Mouse (Mus musculus) liver, postnatal 0 days (tissue): Measurements from ENCODE around the gene Ccnyl1. TPM values are rescaled to one million over a fixed set of nuclear protein-coding genes. Genes with fewer than 3 reads are reported as not detected.

Experiments used
- ATAC-seq: fragments of 200-750 bp; cut with Nextera tagmentation; 2 replicates; pipeline ENCODE4 v1.8.0; 2017; ENCODE audit warnings: mild to moderate bottlenecking, moderate library complexity
- DNase-seq: peaks from one replicate; pipeline ENCODE4 v3.0.0-alpha.2; 2016
- H3K27ac ChIP-seq: fragments of 300-500 bp; sonication (generic); 2 replicates; pipeline ENCODE4 v1.5.1; 2014; ENCODE audit warnings: antibody characterized with exemption, moderate library complexity, mild to moderate bottlenecking, low read depth
- H3K27me3 ChIP-seq: fragments of 300-500 bp; sonication (generic); 2 replicates; pipeline ENCODE4 v1.6.1; 2014; ENCODE audit warnings: low read length, control low read depth, mixed read lengths; ENCODE audit not compliant: insufficient read depth
- H3K36me3 ChIP-seq: fragments of 300-500 bp; sonication (generic); replicated peaks from 2 replicates; pipeline ENCODE4 v1.6.1; 2014; ENCODE audit warnings: mild to moderate bottlenecking, control low read depth, low read length, moderate library complexity, mixed read lengths; ENCODE audit not compliant: insufficient read depth
- H3K4me1 ChIP-seq: fragments of 300-500 bp; sonication (generic); 2 replicates; pipeline ENCODE4 v1.6.1; 2014; ENCODE audit warnings: antibody characterized with exemption, mild to moderate bottlenecking, control low read depth; ENCODE audit not compliant: insufficient read depth
- H3K4me2 ChIP-seq: fragments of 300-500 bp; sonication (generic); 2 replicates; pipeline ENCODE4 v1.6.1; 2014; ENCODE audit warnings: low read depth, mild to moderate bottlenecking, low read length, moderate library complexity, mixed read lengths
- H3K4me3 ChIP-seq: fragments of 300-500 bp; sonication (generic); 2 replicates; pipeline ENCODE4 v1.5.1; 2014; ENCODE audit warnings: low read depth, low read length
- H3K9ac ChIP-seq: fragments of 300-500 bp; sonication (generic); replicated peaks from 2 replicates; pipeline ENCODE4 v1.6.1; 2014; ENCODE audit warnings: mild to moderate bottlenecking, moderate library complexity
- H3K9me3 ChIP-seq: fragments of 300-500 bp; sonication (generic); 2 replicates; pipeline ENCODE4 v1.6.1; 2016; ENCODE audit warnings: mild to moderate bottlenecking, control low read depth, low read length, mixed read lengths
- CTCF ChIP-seq: sonication (generic); IDR thresholded peaks from 2 replicates; pipeline ENCODE4 v1.5.1; 2016; ENCODE audit warnings: antibody characterized with exemption, low read depth
- EP300 ChIP-seq: IDR thresholded peaks from 2 replicates; pipeline ENCODE4 v1.6.1; 2016; ENCODE audit warnings: antibody characterized with exemption, low read depth, mild to moderate bottlenecking
- WGBS: fragments of 180-500 bp; shearing (Covaris S2); extraction: QIAGEN DNeasy Blood & Tissue Kit; methylation state at CpG from one replicate; pipeline ENCODE4 v1.1.7; 2014; ENCODE audit not compliant: insufficient replicate concordance; 5-methylcytosine and 5-hydroxymethylcytosine counted together
- polyA plus RNA-seq: library from polyadenylated mRNA; unstranded; fragments of >200 nt; fragmentation: Nextera tagmentation; extraction: Ambion mirVana; gene quantifications from 2 replicates; pipeline ENCODE4 v1.2.1, GENCODE M21; 2015

Ccnyl1 gene
- polyA plus RNA-seq, 1 experiment from 2014 or later: 0.89 TPM

- peak; percentile 74 for TF ChIP-seq CTCF
- no peak for TF ChIP-seq EP300
- ATAC-seq (no peak), DNase-seq (no peak)
- H3K27ac ChIP-seq: no peak overlapping the region
- no peaks in the 10 kb centered on the region; the same call in 1 of the 2 replicates for H3K4me1 ChIP-seq
- no peaks in the 10 kb centered on the region for H3K27me3 ChIP-seq
- H3K4me3 ChIP-seq: no peak overlapping the region
- H3K9ac ChIP-seq: no peak overlapping the region
- no peak overlapping the region for H3K4me2 ChIP-seq
- 11% methylated on average over 2 of the region's 2 CpGs for WGBS
- H3K36me3 ChIP-seq: peaks cover 3% of the 10 kb centered on the region; the same call in 1 of the 2 replicates
- no peaks in the 10 kb centered on the region for H3K9me3 ChIP-seq
These were observed 19.6 kb downstream of the Ccnyl1 start for GRCm38 (mm10) chr1:64709891-64710290.

- Histone ChIP-seq H3K9me3 (no peaks in the 10 kb centered on the region), H3K27ac (no peak overlapping the region), H3K4me1 (no peaks in the 10 kb centered on the region), H3K36me3 (no peaks in the 10 kb centered on the region; the same call in 1 of the 2 replicates), H3K27me3 (no peaks in the 10 kb centered on the region), H3K9ac (no peak overlapping the region), H3K4me2 (no peak overlapping the region), H3K4me3 (no peak overlapping the region)
- 79% methylated on average over 14 of the region's 14 CpGs for WGBS
- TF ChIP-seq CTCF (no peak), EP300 (no peak)
- no peak for DNase-seq
- no peak for ATAC-seq
These were observed 21.9 kb downstream of the Ccnyl1 start for GRCm38 (mm10) chr1:64712006-64712760.

GRCm38 (mm10) chr1:64715458-64715857 is 25.2 kb downstream of the Ccnyl1 start:
- DNase-seq (no peak), ATAC-seq (no peak)
- H3K27ac ChIP-seq: no peak overlapping the region
- no peaks in the 10 kb centered on the region for H3K4me1 ChIP-seq
- no peak overlapping the region for H3K4me2 ChIP-seq
- H3K36me3 ChIP-seq: no peaks in the 10 kb centered on the region; the same call in 1 of the 2 replicates
- H3K9me3 ChIP-seq: no peaks in the 10 kb centered on the region
- H3K4me3 ChIP-seq: no peak overlapping the region
- 70% methylated on average over 2 of the region's 2 CpGs for WGBS
- H3K9ac ChIP-seq: no peak overlapping the region
- TF ChIP-seq CTCF (no peak), EP300 (no peak)
- H3K27me3 ChIP-seq: no peaks in the 10 kb centered on the region

- H3K4me2 ChIP-seq: no peak overlapping the region
- ATAC-seq: no peak
- no peak overlapping the region for H3K27ac ChIP-seq
- no peak for TF ChIP-seq EP300
- no peak for TF ChIP-seq CTCF
- H3K9ac ChIP-seq: no peak overlapping the region
- DNase-seq: no peak
- H3K4me3 ChIP-seq: no peak overlapping the region
- 76% methylated on average over 7 of the region's 7 CpGs for WGBS
- H3K36me3 ChIP-seq: no peaks in the 10 kb centered on the region; the same call in 1 of the 2 replicates
- H3K4me1 ChIP-seq: no peaks in the 10 kb centered on the region
- no peaks in the 10 kb centered on the region for H3K9me3 ChIP-seq
- no peaks in the 10 kb centered on the region for H3K27me3 ChIP-seq
These were observed 26.5 kb downstream of the Ccnyl1 start for GRCm38 (mm10) chr1:64716589-64717304.

- DNase-seq (peak; percentile 47), ATAC-seq (peak; percentile 72; the same call in 1 of the 2 replicates)
- Histone ChIP-seq H3K36me3 (no peaks in the 10 kb centered on the region; the same call in 1 of the 2 replicates), H3K27ac (no peak overlapping the region), H3K4me3 (no peak overlapping the region), H3K9me3 (no peaks in the 10 kb centered on the region), H3K9ac (no peak overlapping the region), H3K27me3 (no peaks in the 10 kb centered on the region), H3K4me1 (no peaks in the 10 kb centered on the region), H3K4me2 (no peak overlapping the region)
- TF ChIP-seq EP300 (no peak), CTCF (peak; percentile 84)
These were observed 27.2 kb downstream of the Ccnyl1 start for GRCm38 (mm10) chr1:64717504-64717903.

- Histone ChIP-seq H3K4me3 (no peak overlapping the region), H3K4me1 (no peaks in the 10 kb centered on the region), H3K9me3 (no peaks in the 10 kb centered on the region), H3K27ac (no peak overlapping the region), H3K4me2 (no peak overlapping the region), H3K36me3 (no peaks in the 10 kb centered on the region; the same call in 1 of the 2 replicates), H3K9ac (no peak overlapping the region), H3K27me3 (no peaks in the 10 kb centered on the region)
- ATAC-seq: no peak
- TF ChIP-seq CTCF: no peak
- TF ChIP-seq EP300: no peak
- 84% methylated on average over 10 of the region's 10 CpGs for WGBS
- no peak for DNase-seq
These were observed 30.9 kb downstream of the Ccnyl1 start for GRCm38 (mm10) chr1:64721034-64721587.
